Comparison of ENCODE assay signal across 8 mouse cellular contexts in genomic region chr9:114779984-114780745, GRCm38 (mm10). TPM values are rescaled to one million over a fixed set of nuclear protein-coding genes. Genes with fewer than 3 reads are reported as not detected.
DNase-seq lines count a peak whose midpoint lies in the region; ATAC-seq and TF ChIP-seq lines count a peak whose summit lies in the region.

No protein-coding gene starts in this region.

- peak overlapping the region; percentile 86 for H3K4me2 ChIP-seq in embryonic facial prominence, embryonic 15.5 days (replicated peaks)
- H3K4me2 ChIP-seq in intestine, postnatal 0 days (replicated peaks; ENCODE audit: low read depth) = peak overlapping the region; percentile 99
- peak overlapping the region; percentile 72; the same call in 1 of the 2 replicates for H3K4me2 ChIP-seq in neural tube, embryonic 14.5 days (ENCODE audit: low read depth, low read length)

- ATAC-seq in embryonic facial prominence, embryonic 15.5 days (ENCODE audit: insufficient number of reproducible peaks, low FRiP score, low TSS enrichment, low read depth) = 0 out of 2 replicates have a peak, but pooled peaks have one; percentile 20
- no peak for ATAC-seq in intestine, postnatal 0 days
- no peak for ATAC-seq in neural tube, embryonic 14.5 days (ENCODE audit: low read depth)

- H3K27ac ChIP-seq in embryonic facial prominence, embryonic 15.5 days (replicated peaks) = peak overlapping the region; percentile 90; the same call in 1 of the 2 replicates
- no peak overlapping the region for H3K27ac ChIP-seq in intestine, postnatal 0 days (ENCODE audit: low read depth, low read length)
- H3K27ac ChIP-seq in neural tube, embryonic 14.5 days (ENCODE audit: low read depth, low read length) = no peak overlapping the region

- H3K4me3 ChIP-seq in embryonic facial prominence, embryonic 15.5 days (replicated peaks) = peak overlapping the region; percentile 75
- H3K4me3 ChIP-seq in intestine, postnatal 0 days (ENCODE audit: low read depth, low read length) = peak overlapping the region; percentile 59
- no peak overlapping the region; the same call in 1 of the 2 replicates for H3K4me3 ChIP-seq in neural tube, embryonic 14.5 days (ENCODE audit: low read depth, low read length)

- TF ChIP-seq CTCF in intestine, postnatal 0 days (IDR thresholded peaks at IDR 0.05; ENCODE audit: low read depth) = no peak

- DNase-seq in spleen, postnatal 36 days (ENCODE audit: low spot score in 2 of 2) = peak; percentile 41 to 44
- no peak for DNase-seq in spleen, postnatal 4 days (ENCODE audit: low spot score in 2 of 2)
- DNase-seq in cerebellum, adult 11 months = no peak
- no peak for DNase-seq in frontal cortex, postnatal 25 days (ENCODE audit: low spot score in 2 of 2)
- DNase-seq in urinary bladder, postnatal 14 days (ENCODE audit: low spot score) = no peak

- peak overlapping the region; percentile 73; the same call in 1 of the 2 replicates for H3K9ac ChIP-seq in embryonic facial prominence, embryonic 15.5 days
- H3K9ac ChIP-seq in intestine, postnatal 0 days (ENCODE audit: low read depth, low read length) = 0 out of 2 replicates have a peak overlapping the region, but pooled peaks have one; percentile 68
- no peak overlapping the region for H3K9ac ChIP-seq in neural tube, embryonic 14.5 days (replicated peaks; ENCODE audit: low read depth, low read length)

- 32% methylated on average over 23 of the region's 23 CpGs for WGBS in embryonic facial prominence, embryonic 15.5 days
- WGBS in intestine, postnatal 0 days = 47% methylated on average over 23 of the region's 23 CpGs
- 31% methylated on average over 23 of the region's 23 CpGs for WGBS in neural tube, embryonic 14.5 days

- peaks cover 20% of the 10 kb centered on the region for H3K4me1 ChIP-seq in embryonic facial prominence, embryonic 15.5 days
- no peaks in the 10 kb centered on the region for H3K4me1 ChIP-seq in intestine, postnatal 0 days (replicated peaks; ENCODE audit: control insufficient read depth, insufficient read depth, low read length)
- H3K4me1 ChIP-seq in neural tube, embryonic 14.5 days (ENCODE audit: control insufficient read depth, insufficient read depth, low read length) = 0 out of 2 replicates have a peak, but pooled peaks cover 3% of the 10 kb centered on the region

- H3K9me3 ChIP-seq in embryonic facial prominence, embryonic 15.5 days (replicated peaks) = no peaks in the 10 kb centered on the region
- no peaks in the 10 kb centered on the region for H3K9me3 ChIP-seq in intestine, postnatal 0 days (ENCODE audit: control insufficient read depth)
- no peaks in the 10 kb centered on the region for H3K9me3 ChIP-seq in neural tube, embryonic 14.5 days (ENCODE audit: control insufficient read depth, low read length)

- no peaks in the 10 kb centered on the region for H3K36me3 ChIP-seq in embryonic facial prominence, embryonic 15.5 days
- H3K36me3 ChIP-seq in intestine, postnatal 0 days (ENCODE audit: control insufficient read depth, insufficient read depth) = no peaks in the 10 kb centered on the region; the same call in 1 of the 2 replicates
- no peaks in the 10 kb centered on the region for H3K36me3 ChIP-seq in neural tube, embryonic 14.5 days (ENCODE audit: control insufficient read depth, insufficient read depth, low read length)

- no peaks in the 10 kb centered on the region for H3K27me3 ChIP-seq in embryonic facial prominence, embryonic 15.5 days
- no peaks in the 10 kb centered on the region for H3K27me3 ChIP-seq in intestine, postnatal 0 days (replicated peaks; ENCODE audit: control insufficient read depth, insufficient read depth, low read length)
- H3K27me3 ChIP-seq in neural tube, embryonic 14.5 days (ENCODE audit: control insufficient read depth, insufficient read depth, low read length) = no peaks in the 10 kb centered on the region

RNA-seq across cellular contexts. Expression of gene Cmtm7, which starts 1.5 kb away (rescaled TPM):
- 121 and 126 TPM in 2 replicates for polyA plus RNA-seq in embryonic facial prominence, embryonic 15.5 days (2015; fragmentation: Nextera tagmentation; extraction: Ambion mirVana)
- polyA plus RNA-seq in intestine, postnatal 0 days (2015; fragmentation: Nextera tagmentation; extraction: Ambion mirVana) = 34.8 and 35.7 TPM in 2 replicates
- polyA plus RNA-seq in neural tube, embryonic 14.5 days (2014; fragmentation: Nextera tagmentation; extraction: Ambion mirVana) = 5.4 and 9.7 TPM in 2 replicates

RNA-seq across cellular contexts. Expression of gene Cmtm6, which starts 49.2 kb away (rescaled TPM):
- 46.9 and 48.1 TPM in 2 replicates for polyA plus RNA-seq in embryonic facial prominence, embryonic 15.5 days (2015; fragmentation: Nextera tagmentation; extraction: Ambion mirVana)
- polyA plus RNA-seq in intestine, postnatal 0 days (2015; fragmentation: Nextera tagmentation; extraction: Ambion mirVana) = 87.8 and 98.2 TPM in 2 replicates
- 15.0 and 22.9 TPM in 2 replicates for polyA plus RNA-seq in neural tube, embryonic 14.5 days (2014; fragmentation: Nextera tagmentation; extraction: Ambion mirVana)

Comparison
In these comparisons a context has a peak if more than half of its experiments do, and no peak if none do; other contexts are left out.
1. DNase-seq: peak in spleen, postnatal 36 days (2 of 2); none in spleen, postnatal 4 days (0 of 2), cerebellum, adult 11 months (single experiment), frontal cortex, postnatal 25 days (0 of 2) and urinary bladder, postnatal 14 days (single experiment).
2. Peak in every context shown above with its lines, with median percentiles within 50 percentile points of each other: H3K4me2 ChIP-seq.